Mouse (Mus musculus) testis, adult 2 months (tissue): ENCODE measurements at regions not wholly inside any gene's neighbourhood (a gene's known extent, or its start where the extent isn't known, plus 50 kb on each side); places are given as distances from the start of the nearest gene placed in this dataset.
A peak's percentile ranks its signal among the peaks of the same experiment; 100 is the strongest.
"Not testable (repeated sequence)": the region's sequence is repeated elsewhere in the genome, so short reads cannot be mapped to it uniquely, and the experiment has no call there.

Experiments
- H3K27ac ChIP-seq: fragments of 200-500 bp; 2 replicates; pipeline ENCODE4 v1.5.1; 2012; ENCODE audit warnings: low read depth, low read length; ENCODE audit not compliant: control insufficient read depth, insufficient read depth
- H3K27me3 ChIP-seq: fragments of 200-500 bp; 2 replicates; pipeline ENCODE4 v1.6.1; 2012; ENCODE audit warnings: mild to moderate bottlenecking, low read length, moderate library complexity; ENCODE audit not compliant: control insufficient read depth, insufficient read depth
- H3K36me3 ChIP-seq: fragments of 200-500 bp; 2 replicates; pipeline ENCODE4 v1.6.1; 2012; ENCODE audit warnings: mild to moderate bottlenecking, low read length; ENCODE audit not compliant: control insufficient read depth, insufficient read depth
- H3K4me1 ChIP-seq: fragments of 200-500 bp; 2 replicates; pipeline ENCODE4 v1.6.1; 2012; ENCODE audit warnings: low read length; ENCODE audit not compliant: control insufficient read depth, insufficient read depth
- H3K4me3 ChIP-seq: fragments of 200-500 bp; 2 replicates; pipeline ENCODE4 v1.5.1; 2012; ENCODE audit warnings: low read depth, mild to moderate bottlenecking, low read length, moderate library complexity, mixed read lengths; ENCODE audit not compliant: control insufficient read depth
- CTCF ChIP-seq: fragments of 200-500 bp; IDR thresholded peaks from 2 replicates; pipeline ENCODE4 v1.5.1; 2012; ENCODE audit warnings: low read depth, mild to moderate bottlenecking, inconsistent platforms, low read length, moderate library complexity; ENCODE audit not compliant: control insufficient read depth, insufficient read depth, insufficient replicate concordance
- POLR2A ChIP-seq: fragments of 200-500 bp; IDR thresholded peaks from 2 replicates; pipeline ENCODE4 v1.6.1; 2012; ENCODE audit warnings: low read depth, mild to moderate bottlenecking, inconsistent platforms, low read length, moderate library complexity; ENCODE audit not compliant: control insufficient read depth

- Histone ChIP-seq H3K27ac (no peak overlapping the region), H3K36me3 (no peaks in the 10 kb centered on the region), H3K4me3 (no peak overlapping the region), H3K27me3 (no peaks in the 10 kb centered on the region), H3K4me1 (no peaks in the 10 kb centered on the region)
- TF ChIP-seq CTCF (no peak), POLR2A (no peak)
Observed at GRCm38 (mm10) chr17:94866630-94867029, 116.8 kb upstream of the Mettl4 start.

DNA sequence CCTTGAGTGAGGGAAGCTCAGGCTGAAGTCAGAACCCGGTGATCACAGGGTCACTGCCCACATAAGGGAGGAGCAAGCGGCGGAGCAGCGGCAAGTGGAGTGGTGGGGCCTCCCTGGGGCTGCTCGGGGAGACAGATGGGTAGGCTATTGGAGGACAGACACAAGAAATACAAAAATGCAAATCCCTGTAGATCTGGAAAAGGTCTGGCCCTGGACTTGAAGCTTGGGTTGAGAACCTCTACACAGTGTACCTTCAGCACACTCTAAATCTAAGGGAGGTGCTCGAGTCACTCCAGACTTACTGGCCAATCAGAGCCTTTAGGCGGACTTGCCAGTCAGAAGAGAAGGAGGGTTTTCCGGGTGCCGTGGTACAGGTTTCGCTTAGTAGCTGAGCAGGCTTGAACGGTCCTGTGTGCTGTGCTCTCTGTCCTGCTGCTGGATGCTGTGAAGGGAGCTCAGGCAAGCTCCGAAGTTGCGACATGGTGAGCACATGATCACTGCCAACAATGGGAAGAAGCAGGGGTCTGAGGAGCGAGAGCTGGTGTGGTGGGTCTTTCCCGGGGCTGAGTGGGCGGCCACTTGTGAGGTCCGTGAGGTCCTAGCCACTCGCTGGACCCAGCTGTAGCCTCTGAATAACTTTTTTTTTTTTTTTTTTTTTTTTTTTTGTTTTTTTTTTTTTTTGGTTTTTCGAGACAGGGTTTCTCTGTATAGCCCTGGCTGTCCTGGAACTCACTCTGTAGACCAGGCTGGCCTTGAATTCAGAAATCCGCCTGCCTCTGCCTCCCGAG, 114.9 kb upstream of the Mettl4 start:
- TF ChIP-seq POLR2A, result peak; percentile 54; the same call in 1 of the 2 replicates
- H3K4me3 ChIP-seq, result peak overlapping the region; percentile 77

DNA sequence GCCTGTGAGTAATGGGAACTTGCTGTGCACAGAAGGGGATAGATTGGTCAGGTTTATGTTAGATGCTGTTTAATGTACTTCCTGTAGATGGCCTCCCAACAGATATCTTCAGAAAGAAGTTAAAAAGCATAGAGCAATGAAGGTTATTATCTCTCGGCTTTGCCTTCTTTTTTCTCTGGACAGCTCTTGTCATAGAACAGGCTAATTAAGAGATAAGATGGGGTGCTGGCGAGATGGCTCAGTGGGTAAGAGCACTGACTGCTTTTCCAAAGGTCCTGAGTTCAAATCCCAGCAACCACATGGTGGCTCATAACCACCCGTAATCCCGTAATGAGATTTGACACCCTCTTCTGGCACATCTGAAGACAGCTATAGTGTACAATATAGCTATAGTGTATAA, 104.9 kb upstream of the Mettl4 start:
- H3K36me3 ChIP-seq, H3K27me3 ChIP-seq, H3K4me1 ChIP-seq, H3K4me3 ChIP-seq, H3K27ac ChIP-seq: not testable (repeated sequence)

More for the DNA sequence above, 114.9 kb upstream of the Mettl4 start:
- peak overlapping the region; percentile 18; the same call in 1 of the 2 replicates for H3K27ac ChIP-seq
- not testable (repeated sequence) for H3K36me3 ChIP-seq, H3K27me3 ChIP-seq, H3K4me1 ChIP-seq

GRCm38 (mm10) chr17:94834446-94835117, 84.8 kb upstream of the Mettl4 start:
- TF ChIP-seq CTCF (no peak), POLR2A (peak; percentile 65; the same call in 1 of the 2 replicates)
- Histone ChIP-seq H3K4me1 (peaks cover 10% of the 10 kb centered on the region), H3K4me3 (peak overlapping the region; percentile 96), H3K36me3 (no peaks in the 10 kb centered on the region), H3K27ac (peak overlapping the region; percentile 76), H3K27me3 (no peaks in the 10 kb centered on the region)

- peak overlapping the region; percentile 96 for H3K4me3 ChIP-seq
- not testable (repeated sequence) for H3K4me1 ChIP-seq, H3K36me3 ChIP-seq, H3K27me3 ChIP-seq
- H3K27ac ChIP-seq, result peak overlapping the region; percentile 76
Observed at GRCm38 (mm10) chr17:94834067-94834445, 84.2 kb upstream of the Mettl4 start.

DNA sequence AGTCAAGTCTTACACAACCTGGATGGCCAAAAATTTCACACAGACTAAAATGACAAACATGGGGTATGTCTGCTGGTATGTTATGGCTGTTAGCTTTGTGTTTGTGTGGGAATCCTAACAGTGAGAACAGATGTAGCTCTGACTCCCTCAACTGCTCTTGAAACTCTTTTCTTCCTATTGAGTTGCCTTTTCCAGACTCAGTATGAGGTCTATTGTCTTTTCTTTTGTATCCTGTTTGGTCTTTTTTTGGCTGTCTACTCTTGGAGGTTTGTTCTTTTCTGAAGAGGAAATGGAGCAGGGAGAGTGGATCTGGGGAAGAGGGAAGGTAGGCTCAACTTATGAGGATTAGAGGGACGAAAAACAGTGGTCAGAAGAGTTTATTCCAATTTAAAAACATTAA, 76.6 kb upstream of the Mettl4 start:
- not testable (repeated sequence) for H3K4me1 ChIP-seq, H3K27ac ChIP-seq, H3K27me3 ChIP-seq, H3K4me3 ChIP-seq, H3K36me3 ChIP-seq

- H3K27ac ChIP-seq, result no peak overlapping the region
- no peaks in the 10 kb centered on the region for H3K27me3 ChIP-seq
- no peaks in the 10 kb centered on the region for H3K4me1 ChIP-seq
- no peak for TF ChIP-seq POLR2A
- no peak for TF ChIP-seq CTCF
- H3K4me3 ChIP-seq, result no peak overlapping the region
- no peaks in the 10 kb centered on the region for H3K36me3 ChIP-seq
Observed at GRCm38 (mm10) chr17:94808758-94809157, 58.9 kb upstream of the Mettl4 start.
